Mouse (Mus musculus): ENCODE measurements around the gene Gm21903. TPM values are rescaled to one million over a fixed set of nuclear protein-coding genes. Genes with fewer than 3 reads are reported as not detected.
"Not testable (repeated sequence)": the region's sequence is repeated elsewhere in the genome, so short reads cannot be mapped to it uniquely, and the experiment has no call there.

Gm21903 gene
- total RNA-seq (2021): not detected
- long read RNA-seq, experiment 1: 0 reads
- long read RNA-seq, experiment 2: 0 reads

DNA sequence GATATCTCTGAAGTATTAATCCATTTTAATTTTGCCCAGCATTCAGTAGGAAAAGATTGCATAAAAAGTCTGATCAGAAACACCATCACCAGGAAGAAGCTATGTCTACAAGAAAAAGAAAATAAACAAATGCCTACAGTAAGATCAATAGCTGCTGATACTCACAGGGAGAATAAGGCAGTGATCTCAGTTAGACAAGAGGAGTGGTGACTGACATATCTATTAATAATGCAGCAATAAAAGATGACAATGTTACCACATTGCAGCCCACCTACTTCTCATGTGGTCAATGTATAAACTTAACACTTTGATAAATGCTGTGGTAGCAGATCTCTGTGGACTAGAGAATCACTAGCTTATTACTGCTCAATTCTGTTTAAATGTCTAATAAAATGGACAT is at the start of gene Gm21903:
Gene Gm21903 (minus strand): TSS at position 101 of the 400 bp plus-strand sequence.
- no peak for DNase-seq
- intact Hi-C loops (cut with DNase I): no loop called here

DNA sequence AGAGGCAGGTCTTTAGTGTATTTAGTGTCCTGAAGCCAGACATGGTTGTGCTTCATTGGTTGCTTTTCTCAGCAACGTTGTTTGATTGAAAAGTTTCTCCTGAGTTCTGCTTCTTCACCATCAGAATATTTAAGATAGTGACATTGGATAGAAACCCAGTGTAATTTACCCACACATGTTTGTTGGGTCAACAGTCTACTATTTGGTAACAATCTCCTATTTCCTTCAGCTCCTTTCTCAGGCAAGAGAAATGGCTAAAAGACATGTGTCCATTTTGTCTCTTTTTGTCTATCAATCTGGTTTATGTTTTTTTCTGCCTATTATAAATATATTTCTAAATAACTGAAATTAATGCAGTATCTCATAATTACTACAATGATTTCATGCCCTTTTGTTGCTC is 33.8 kb upstream of the Gm21903 start, which contains the start of gene Esp23:
Gene Esp23 (minus strand): TSS at position 101 of the 400 bp plus-strand sequence.
- intact Hi-C loops (cut with DNase I): no loop called here
- DNase-seq: no peak

DNA sequence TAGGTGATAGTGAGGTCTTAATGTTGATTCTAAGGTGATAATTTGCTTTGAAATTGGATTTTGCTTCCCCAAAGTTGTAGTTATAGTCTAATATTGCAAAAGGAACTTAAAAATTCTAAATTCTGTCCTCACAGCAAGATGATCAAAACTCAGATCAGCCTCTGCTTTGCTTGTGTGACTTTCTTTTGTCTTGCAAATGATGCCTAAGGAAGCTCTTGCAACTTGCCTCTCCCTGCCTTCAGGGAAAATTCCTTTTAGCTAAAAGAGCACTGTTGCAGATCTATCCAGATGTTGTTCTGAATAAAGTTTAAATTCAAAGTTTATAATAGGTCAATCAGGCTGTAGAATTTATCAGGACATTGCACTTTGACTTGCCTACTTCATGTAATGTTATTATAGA is 20.5 kb upstream of the Gm21903 start:
- no peak for DNase-seq
- intact Hi-C loops (cut with DNase I): no loop called here

DNA sequence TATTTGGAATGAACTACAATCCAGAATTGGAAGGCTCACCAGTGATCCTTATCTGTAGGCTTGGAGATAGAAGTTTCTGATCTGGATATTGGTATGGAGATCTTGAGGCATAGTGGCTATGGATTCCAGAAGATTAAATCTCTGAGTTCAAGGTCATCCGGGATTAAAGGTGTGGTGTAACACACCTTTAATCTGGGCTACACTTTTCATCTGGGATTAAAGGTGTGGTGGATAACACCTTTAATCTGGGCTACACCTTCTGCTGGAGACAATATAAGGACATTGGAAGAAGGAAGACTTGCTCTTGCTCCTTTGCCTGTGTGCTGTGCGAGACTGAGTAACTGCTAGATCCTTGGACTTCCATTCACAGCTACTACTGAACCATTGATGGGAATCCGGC is 6.7 kb downstream of the Gm21903 start, which contains the start of gene Esp24:
Gene Esp24 (plus strand): TSS at position 301 of the 400 bp plus-strand sequence.
- DNase-seq; intact Hi-C loops (cut with DNase I): not testable (repeated sequence)

DNA sequence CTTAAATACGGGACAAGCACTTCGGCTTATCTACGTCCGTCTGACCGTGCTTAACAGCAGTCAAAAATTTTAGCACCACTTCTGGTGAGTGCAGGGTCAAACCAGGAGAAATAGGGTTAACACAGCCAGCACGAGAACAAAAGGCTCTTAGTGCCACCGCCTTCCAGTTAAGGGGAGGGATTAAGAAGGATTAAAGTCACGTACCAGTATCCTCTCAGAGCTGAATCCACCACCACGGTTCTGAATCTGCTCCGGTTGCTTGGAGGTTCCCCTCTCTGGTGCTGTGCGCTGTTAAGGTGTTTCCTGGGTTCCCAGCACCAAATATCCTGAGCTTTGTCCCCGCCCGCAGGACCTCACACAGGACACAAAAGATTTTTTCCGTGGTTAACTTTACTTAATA is 26.0 kb downstream of the Gm21903 start:
- intact Hi-C loops (cut with DNase I): no loop called here
- DNase-seq: no peak

DNA sequence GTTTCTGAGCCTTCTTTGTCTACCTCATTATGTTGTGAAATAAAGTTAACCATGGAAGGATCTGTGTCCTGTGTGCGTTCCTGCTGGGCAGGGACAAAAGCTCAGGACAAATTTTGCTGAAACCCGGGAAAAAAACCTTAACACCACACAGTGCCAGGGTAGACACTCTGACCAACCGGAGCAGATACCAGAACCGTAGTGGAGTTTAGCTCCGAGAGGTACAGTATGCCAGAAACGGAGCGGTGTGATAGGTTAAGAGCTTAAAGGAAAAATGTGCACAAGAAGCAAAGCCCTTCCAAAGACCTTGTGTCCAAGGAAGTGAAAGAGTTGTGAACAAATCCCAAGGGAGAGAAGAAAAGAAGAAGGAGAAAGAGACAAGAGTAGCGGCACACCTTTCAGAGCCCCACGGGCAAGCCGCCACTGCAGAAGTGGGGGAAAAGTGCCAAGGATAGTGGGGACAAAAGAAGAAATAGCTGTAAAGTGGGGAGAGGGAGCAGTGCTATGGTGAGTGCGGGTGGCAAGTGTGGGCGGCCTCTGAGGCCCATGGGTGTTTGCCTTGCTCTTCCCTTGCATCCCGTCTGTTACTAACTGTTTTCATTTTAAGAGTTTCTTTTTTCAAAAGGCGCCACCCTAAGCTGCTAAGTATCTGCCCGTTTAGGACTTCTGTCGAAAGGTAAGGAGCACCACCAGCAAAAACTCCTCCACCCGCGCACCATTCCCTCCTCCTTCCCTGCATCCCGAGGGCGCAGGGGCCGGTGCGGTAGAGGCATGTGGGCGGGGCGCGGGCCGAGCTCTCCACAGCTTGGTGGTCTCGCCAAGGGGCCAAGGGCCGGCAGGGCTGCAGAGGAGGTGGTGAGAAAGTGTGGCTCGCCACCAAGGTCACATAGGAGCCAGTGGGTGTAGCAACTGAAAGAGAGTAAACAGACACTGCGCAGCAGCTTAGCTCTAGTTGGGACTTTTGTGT is 32.2 kb downstream of the Gm21903 start:
- intact Hi-C loops (cut with DNase I): no loop called here
- DNase-seq: no peak

DNA sequence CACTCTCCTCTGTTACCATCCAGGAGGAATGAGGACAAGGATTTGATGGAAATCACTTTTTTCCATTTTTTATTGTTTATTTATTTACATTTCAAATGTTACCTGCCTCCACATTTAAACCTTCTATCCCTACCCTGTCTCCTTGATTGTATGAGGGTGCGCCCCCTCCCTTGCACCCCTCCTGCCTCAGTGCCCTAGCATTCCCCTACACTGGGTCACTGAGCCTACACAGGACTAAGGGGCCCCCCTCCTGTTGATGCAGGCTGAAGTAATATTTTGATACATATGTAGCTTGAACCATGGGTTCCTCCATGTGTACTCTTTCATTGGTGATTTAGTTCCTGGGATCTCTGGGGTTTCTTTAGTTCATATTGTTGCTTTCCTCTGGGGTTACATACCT is 33.3 kb downstream of the Gm21903 start:
- intact Hi-C loops (cut with DNase I): no loop called here
- DNase-seq: no peak

Other genes with a start within 250 kb of the Gm21903 start
- not detected for gene Esp24, start 6.6 kb downstream of the Gm21903 start, total RNA-seq (2021)
- gene Esp23, start 33.7 kb upstream of the Gm21903 start, total RNA-seq (2021): not detected
- gene Esp22, start 52.0 kb upstream of the Gm21903 start, total RNA-seq (2021): not detected

All from heart, postnatal 14 days (tissue).